In the genomic region with DNA sequence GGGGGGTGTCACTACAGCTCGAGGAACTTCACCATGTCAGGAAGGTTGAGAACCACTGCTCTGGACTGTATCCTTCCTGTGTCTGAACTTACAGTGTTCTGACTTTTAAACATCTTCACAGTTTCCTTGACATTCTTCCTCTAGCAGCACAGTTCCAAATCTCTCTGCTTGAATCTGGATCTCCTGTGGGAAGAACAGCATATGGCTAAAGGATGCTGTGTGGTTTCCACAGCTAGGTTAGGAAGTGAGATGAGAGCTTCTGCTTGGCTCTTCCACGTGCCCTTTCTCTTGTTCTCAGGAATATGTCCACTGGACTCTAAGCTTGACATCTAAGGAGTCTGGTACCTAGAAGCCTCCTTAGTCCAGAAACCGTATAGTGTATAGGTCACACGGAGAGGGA, we compare ENCODE assay signal across 18 mouse cellular contexts.
"Had no signal": no experiment of that assay in that cellular context is flagged by ENCODE, and none has a peak within 500 bp of the region (broad histone marks: within the 10 kb centered on the region; RNA-seq: fewer than 3 reads in every experiment).

No protein-coding gene starts in this region.

- H3K4me2 ChIP-seq: limb, embryonic 12.5 days; lung, embryonic 15.5 days; midbrain, embryonic 11.5 days; midbrain, embryonic 15.5 days; neural tube, embryonic 12.5 days; stomach, embryonic 15.5 days had no signal

- H3K9me3 ChIP-seq: limb, embryonic 12.5 days; lung, embryonic 15.5 days; megakaryocyte, embryonic 14.5 days; midbrain, embryonic 15.5 days; neural tube, embryonic 12.5 days; stomach, embryonic 15.5 days had no signal

- H3K36me3 ChIP-seq: limb, embryonic 12.5 days; lung, embryonic 15.5 days; midbrain, embryonic 15.5 days; neural tube, embryonic 12.5 days; stomach, embryonic 15.5 days had no signal

- H3K4me1 ChIP-seq: lung, embryonic 15.5 days; neural tube, embryonic 12.5 days; stomach, embryonic 15.5 days had no signal

- ATAC-seq: midbrain, embryonic 15.5 days had no signal

- DNase-seq: kidney, adult 18-20 months; kidney, postnatal 10 days; layer of hippocampus, adult 9-11 months; layer of hippocampus, postnatal 36 days; lung, postnatal 14 days; retina, postnatal 1 day; right cerebral cortex, postnatal 4 days; spleen, adult 18-20 months; thymus, adult 2 months; thymus, postnatal 36 days had no signal

- H3K27me3 ChIP-seq: limb, embryonic 12.5 days; lung, embryonic 15.5 days; midbrain, embryonic 15.5 days; neural tube, embryonic 12.5 days; stomach, embryonic 15.5 days had no signal

- H3K27ac ChIP-seq: limb, embryonic 12.5 days; lung, embryonic 15.5 days; macrophage; midbrain, embryonic 15.5 days; neural tube, embryonic 12.5 days; stomach, embryonic 15.5 days had no signal

- H3K9ac ChIP-seq: limb, embryonic 12.5 days; lung, embryonic 15.5 days; midbrain, embryonic 15.5 days; neural tube, embryonic 12.5 days; stomach, embryonic 15.5 days had no signal

- H3K4me3 ChIP-seq: limb, embryonic 12.5 days; lung, embryonic 15.5 days; megakaryocyte, embryonic 14.5 days; midbrain, embryonic 15.5 days; neural tube, embryonic 12.5 days; stomach, embryonic 15.5 days had no signal
